Mouse (Mus musculus): ENCODE measurements around the gene Svbp. TPM values are rescaled to one million over a fixed set of nuclear protein-coding genes. Genes with fewer than 3 reads are reported as not detected.
A peak's percentile ranks its signal among the peaks of the same experiment; 100 is the strongest.

Svbp gene
- total RNA-seq, 2 experiments from 2014 or later, result 15.4 to 17.5 TPM

- no peak for DNase-seq (ENCODE audit: low spot score in 2 of 2)
These were observed 49.5 kb downstream of the Svbp start for GRCm38 (mm10) chr4:119244468-119245240.

- DNase-seq (ENCODE audit: low spot score in 2 of 2), result no peak
These were observed 50.5 kb downstream of the Svbp start for GRCm38 (mm10) chr4:119245556-119245955.

DNA sequence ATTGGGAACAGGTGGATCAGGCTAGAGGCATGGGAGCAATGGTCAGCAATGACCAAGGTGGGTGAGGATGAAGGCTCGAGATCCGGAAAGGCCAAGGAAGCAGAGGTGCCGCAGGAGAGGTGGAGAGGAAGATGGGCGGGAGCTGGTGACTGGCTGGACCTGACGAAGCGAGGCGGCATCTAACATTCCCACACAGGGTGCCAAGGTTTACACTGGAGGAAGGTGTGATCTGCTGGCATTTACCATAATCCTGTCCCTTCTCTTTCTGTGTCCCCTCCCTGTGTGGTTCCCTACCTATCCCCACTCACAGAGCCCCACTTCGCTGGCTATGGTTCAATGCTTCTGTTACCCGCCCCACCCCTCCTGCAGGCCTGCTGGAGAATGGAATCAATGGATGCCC lies 50.9 kb downstream of the Svbp start:
- no peak for DNase-seq (ENCODE audit: low spot score in 2 of 2)

GRCm38 (mm10) chr4:119246688-119247225 lies 51.7 kb downstream of the Svbp start:
- no peak for DNase-seq (ENCODE audit: low spot score in 2 of 2)

- DNase-seq (ENCODE audit: low spot score in 2 of 2), result peak; percentile 58 to 79
These were observed 52.5 kb downstream of the Svbp start for GRCm38 (mm10) chr4:119247462-119248235.

DNA sequence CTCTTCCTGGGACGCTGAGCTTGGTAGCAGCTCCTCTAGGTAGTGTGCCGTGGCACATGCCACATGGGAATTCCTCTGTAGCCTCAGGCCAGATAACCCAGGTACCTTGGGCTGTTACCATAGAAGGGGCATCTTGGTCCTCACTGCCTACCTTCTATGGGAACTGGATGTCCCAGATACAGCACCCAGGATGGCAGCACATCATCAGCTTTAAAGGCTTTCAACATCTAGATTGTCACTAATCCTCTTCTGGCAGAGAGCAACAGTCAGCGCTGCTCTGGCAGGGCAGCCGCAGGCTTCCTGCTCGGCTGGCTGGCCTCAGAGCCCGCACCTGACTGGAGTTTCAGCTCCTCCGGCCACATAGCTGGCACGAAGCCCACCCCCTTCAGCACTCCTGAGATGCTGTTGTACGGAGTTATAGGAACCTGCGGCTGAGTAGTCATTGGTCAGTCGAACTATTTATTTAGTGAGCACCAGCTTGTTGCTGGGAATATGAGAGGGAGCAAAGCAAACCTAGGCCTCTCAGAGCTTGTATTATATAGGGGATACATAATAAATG lies 53.4 kb downstream of the Svbp start:
- DNase-seq (ENCODE audit: low spot score in 2 of 2), result no peak

Other genes with a start within 250 kb of the Svbp start
- under 1 TPM; 0.30 to 0.57 TPM for gene Lao1, start 233.7 kb upstream of the Svbp start, total RNA-seq (2021)
- 10 to 100 TPM; 88.9 to 98.4 TPM for gene Slc2a1, start 86.6 kb upstream of the Svbp start, total RNA-seq (2021)
- 1 to 10 TPM; 6.8 to 8.2 TPM for gene Zfp691, start 21.1 kb upstream of the Svbp start, total RNA-seq (2021)
- under 1 TPM; 0.27 to 0.43 TPM for gene Ermap, start 5.3 kb upstream of the Svbp start, total RNA-seq (2021)
- gene Tmem269, start 22.9 kb downstream of the Svbp start, total RNA-seq (2021), result under 1 TPM; 0.74 to 0.87 TPM
- 10 to 100 TPM; 29.3 to 36.5 TPM for gene AU022252, start 37.4 kb downstream of the Svbp start, total RNA-seq (2021)
- 1 to 10 TPM; 7.7 to 8.5 TPM for gene P3h1, start 37.6 kb downstream of the Svbp start, total RNA-seq (2021)
- gene Cldn19, start 60.1 kb downstream of the Svbp start, total RNA-seq (2021), result under 1 TPM; 0.13 to 0.40 TPM
- gene Ybx1, start 99.3 kb downstream of the Svbp start, total RNA-seq (2021), result 100 to 1,000 TPM; 242 to 255 TPM
- gene Ppih, start 125.2 kb downstream of the Svbp start, total RNA-seq (2021), result 10 to 100 TPM; 13.0 to 16.3 TPM
- 10 to 100 TPM; 23.5 to 24.0 TPM for gene Ccdc30, start 220.2 kb downstream of the Svbp start, total RNA-seq (2021)
- gene Ppcs, start 227.1 kb downstream of the Svbp start, total RNA-seq (2021), result 1 to 10 TPM; 4.9 TPM
- under 1 TPM; 0.30 to 0.50 TPM for gene Zmynd12, start 227.5 kb downstream of the Svbp start, total RNA-seq (2021)

Measured in layer of hippocampus, adult 18-20 months (tissue).